Mouse (Mus musculus) limb, embryonic 14.5 days (tissue): ENCODE measurements around the gene Tlk2. TPM values are rescaled to one million over a fixed set of nuclear protein-coding genes. Genes with fewer than 3 reads are reported as not detected.

Source experiments
- ATAC-seq: fragments of 200-750 bp; cut with Nextera tagmentation; 2 replicates; pipeline ENCODE4 v1.8.0; 2017; ENCODE audit warnings: low read depth, moderate number of reproducible peaks, moderate TSS enrichment; ENCODE audit not compliant: low FRiP score
- DNase-seq: peaks from one replicate; pipeline ENCODE4 v3.0.0-alpha.2; 2015; ENCODE audit warnings: low spot score
- H3K27ac ChIP-seq: fragments of 300-500 bp; sonication (generic); replicated peaks from 2 replicates; pipeline ENCODE4 v1.5.1; 2014; ENCODE audit warnings: low read depth, mild to moderate bottlenecking, low read length, moderate library complexity, mixed read lengths
- H3K27me3 ChIP-seq: fragments of 300-500 bp; sonication (generic); 2 replicates; pipeline ENCODE4 v1.6.1; 2014; ENCODE audit warnings: low read length, mixed read lengths; ENCODE audit not compliant: control insufficient read depth, insufficient read depth
- H3K36me3 ChIP-seq: fragments of 300-500 bp; sonication (generic); 2 replicates; pipeline ENCODE4 v1.6.1; 2014; ENCODE audit warnings: mild to moderate bottlenecking, low read length, moderate library complexity, mixed read lengths; ENCODE audit not compliant: control insufficient read depth, insufficient read depth
- H3K4me1 ChIP-seq: fragments of 300-500 bp; sonication (generic); 2 replicates; pipeline ENCODE4 v1.6.1; 2014; ENCODE audit warnings: antibody characterized with exemption, low read length, mixed read lengths; ENCODE audit not compliant: control insufficient read depth, insufficient read depth
- H3K4me2 ChIP-seq: fragments of 300-500 bp; sonication (generic); replicated peaks from 2 replicates; pipeline ENCODE4 v1.6.1; 2014; ENCODE audit warnings: low read depth, mild to moderate bottlenecking, low read length, moderate library complexity; ENCODE audit not compliant: severe bottlenecking
- H3K4me3 ChIP-seq: fragments of 300-500 bp; sonication (generic); replicated peaks from 2 replicates; pipeline ENCODE4 v1.5.1; 2014; ENCODE audit warnings: low read length
- H3K9ac ChIP-seq: fragments of 300-500 bp; sonication (generic); 2 replicates; pipeline ENCODE4 v1.6.1; 2014; ENCODE audit warnings: mild to moderate bottlenecking, low read depth, low read length, moderate library complexity; ENCODE audit not compliant: severe bottlenecking
- H3K9me3 ChIP-seq: fragments of 300-500 bp; sonication (generic); 2 replicates; pipeline ENCODE4 v1.6.1; 2016; ENCODE audit warnings: low read length; ENCODE audit not compliant: control insufficient read depth
- POLR2A ChIP-seq: fragments of 200-500 bp; IDR thresholded peaks from 2 replicates; pipeline ENCODE4 v1.8.0; 2012; ENCODE audit warnings: inconsistent platforms, mild to moderate bottlenecking, moderate library complexity, borderline replicate concordance; ENCODE audit not compliant: insufficient read depth, insufficient read length; ENCODE audit errors: extremely low read depth
- WGBS: fragments of 180-500 bp; shearing (Covaris S2); extraction: QIAGEN DNeasy Blood & Tissue Kit; methylation state at CpG from one replicate; pipeline ENCODE4 v1.1.7; 2014; 5-methylcytosine and 5-hydroxymethylcytosine counted together
- polyA plus RNA-seq, 2 experiments: library from polyadenylated mRNA; depleted of rRNA in 1 of 2; stranded (reverse) in 1 of 2; unstranded in 1 of 2; fragments of >200 nt; fragmentation: Nextera tagmentation in 1 of 2; extraction: Ambion mirVana in 1 of 2; gene quantifications; 2 replicates each; pipeline versions ENCODE4 v1.2.1 to v1.2.3; 2012 to 2014

Tlk2 gene
- polyA plus RNA-seq, 2 experiments: 27.8 to 49.9 TPM

DNA sequence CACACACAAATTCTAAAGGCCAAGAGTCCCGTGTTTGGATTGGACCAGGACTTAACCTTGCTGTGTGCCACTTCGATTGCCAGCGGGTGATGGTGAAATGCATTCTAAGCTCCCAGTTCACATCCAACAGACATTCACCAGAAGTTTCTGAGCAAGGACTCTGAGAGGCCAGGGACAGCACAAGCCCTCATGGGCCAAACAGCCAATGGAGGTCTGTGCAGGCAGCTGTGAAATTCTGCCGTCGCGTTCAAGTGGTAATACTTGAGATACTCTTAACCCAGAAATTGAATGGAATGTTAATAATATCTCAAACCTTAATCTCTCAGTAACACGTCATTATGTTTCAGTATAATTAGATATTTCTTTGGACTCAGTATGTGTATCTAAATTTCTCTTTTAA, 131.6 kb downstream of the Tlk2 start:
- WGBS: 91% methylated on average over 7 of the region's 7 CpGs
- H3K27ac ChIP-seq: peak overlapping the region; percentile 26; the same call in 1 of the 2 replicates
- peaks cover 23% of the 10 kb centered on the region for H3K36me3 ChIP-seq
- no peak for TF ChIP-seq POLR2A
- H3K9me3 ChIP-seq: no peaks in the 10 kb centered on the region
- DNase-seq (no peak), ATAC-seq (no peak)
- no peak overlapping the region for H3K4me2 ChIP-seq
- H3K4me1 ChIP-seq: peaks cover 38% of the 10 kb centered on the region
- no peak overlapping the region for H3K4me3 ChIP-seq
- H3K9ac ChIP-seq: no peak overlapping the region
- no peaks in the 10 kb centered on the region for H3K27me3 ChIP-seq

DNA sequence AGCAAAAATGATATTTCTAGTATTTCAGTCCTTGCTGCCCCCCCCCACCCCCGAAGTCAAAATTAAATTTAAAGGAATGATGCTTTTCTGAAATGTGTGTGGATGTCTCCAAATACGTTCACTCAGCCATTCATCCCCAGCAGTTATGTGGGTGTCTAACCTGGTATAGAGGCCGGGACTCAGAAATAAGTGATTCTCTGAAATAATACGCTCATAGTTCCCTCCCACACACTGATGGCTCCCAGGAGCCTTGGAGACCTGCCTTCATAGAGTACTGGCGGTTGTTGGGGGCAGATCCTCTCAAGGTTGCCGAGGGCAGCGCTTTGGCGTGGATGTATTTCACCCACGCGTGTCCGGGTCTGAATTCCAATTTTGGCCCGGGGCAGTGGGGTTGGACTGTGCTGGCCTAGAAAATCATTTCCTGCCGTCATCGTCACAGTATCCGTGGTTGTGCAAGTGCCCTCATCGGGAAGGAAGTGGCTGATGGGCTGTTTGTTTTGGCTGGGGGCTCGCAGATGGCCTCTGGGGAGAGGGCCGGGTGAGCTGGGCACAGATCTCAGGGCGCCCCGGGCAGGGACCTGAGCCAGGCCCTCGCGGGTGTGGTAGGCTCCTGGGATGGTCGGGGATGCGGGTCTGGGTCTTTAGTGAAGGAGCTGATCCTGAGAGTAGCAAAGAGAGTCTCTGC, 132.8 kb downstream of the Tlk2 start:
- Histone ChIP-seq H3K27me3 (no peaks in the 10 kb centered on the region), H3K4me3 (no peak overlapping the region), H3K27ac (peak overlapping the region; percentile 66; the same call in 1 of the 2 replicates), H3K9me3 (no peaks in the 10 kb centered on the region), H3K36me3 (peaks cover 18% of the 10 kb centered on the region), H3K4me2 (0 out of 2 replicates have a peak overlapping the region, but pooled peaks have one; percentile 17), H3K4me1 (peaks cover 43% of the 10 kb centered on the region), H3K9ac (0 out of 2 replicates have a peak overlapping the region, but pooled peaks have one; percentile 16)
- WGBS: 58% methylated on average over 24 of the region's 24 CpGs
- TF ChIP-seq POLR2A: no peak
- DNase-seq (no peak), ATAC-seq (no peak)

DNA sequence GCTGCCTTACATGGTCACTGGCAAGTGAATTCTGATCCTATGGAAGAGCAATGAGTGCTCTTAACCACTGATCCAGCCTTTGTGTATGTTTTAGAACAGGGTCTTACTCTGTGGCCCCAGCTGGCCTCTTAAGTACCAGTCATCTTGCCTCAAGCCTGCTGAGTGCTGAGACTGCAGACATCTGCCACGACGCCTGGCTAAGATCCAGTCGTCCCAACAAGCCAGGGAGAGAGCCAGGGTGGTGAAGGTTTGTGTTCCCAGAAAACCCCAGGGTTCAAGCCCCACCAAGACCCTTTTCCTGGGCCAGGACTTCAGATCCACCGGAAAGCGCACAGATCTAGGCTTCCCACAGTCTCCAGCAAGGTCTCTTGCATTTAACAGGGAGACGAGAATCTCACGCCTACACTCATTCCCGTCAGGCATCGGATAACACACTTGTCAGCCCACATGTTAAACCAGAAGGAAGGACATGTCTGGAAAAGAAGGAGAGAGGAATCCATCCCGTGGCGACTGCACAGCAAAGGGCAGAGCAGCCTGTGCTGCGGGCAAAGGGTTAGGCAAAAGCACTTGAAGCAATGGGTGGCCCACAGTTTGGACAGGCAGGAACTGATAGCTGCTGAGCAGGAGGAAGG, 133.8 kb downstream of the Tlk2 start:
- no peak for DNase-seq
- no peak overlapping the region for H3K4me2 ChIP-seq
- peaks cover 9% of the 10 kb centered on the region; the same call in 1 of the 2 replicates for H3K36me3 ChIP-seq
- 13% methylated on average over 12 of the region's 12 CpGs for WGBS
- ATAC-seq: no peak
- H3K27me3 ChIP-seq: no peaks in the 10 kb centered on the region
- TF ChIP-seq POLR2A: no peak
- peaks cover 43% of the 10 kb centered on the region for H3K4me1 ChIP-seq
- H3K4me3 ChIP-seq: no peak overlapping the region
- H3K27ac ChIP-seq: peak overlapping the region; percentile 66
- no peak overlapping the region for H3K9ac ChIP-seq
- H3K9me3 ChIP-seq: no peaks in the 10 kb centered on the region

DNA sequence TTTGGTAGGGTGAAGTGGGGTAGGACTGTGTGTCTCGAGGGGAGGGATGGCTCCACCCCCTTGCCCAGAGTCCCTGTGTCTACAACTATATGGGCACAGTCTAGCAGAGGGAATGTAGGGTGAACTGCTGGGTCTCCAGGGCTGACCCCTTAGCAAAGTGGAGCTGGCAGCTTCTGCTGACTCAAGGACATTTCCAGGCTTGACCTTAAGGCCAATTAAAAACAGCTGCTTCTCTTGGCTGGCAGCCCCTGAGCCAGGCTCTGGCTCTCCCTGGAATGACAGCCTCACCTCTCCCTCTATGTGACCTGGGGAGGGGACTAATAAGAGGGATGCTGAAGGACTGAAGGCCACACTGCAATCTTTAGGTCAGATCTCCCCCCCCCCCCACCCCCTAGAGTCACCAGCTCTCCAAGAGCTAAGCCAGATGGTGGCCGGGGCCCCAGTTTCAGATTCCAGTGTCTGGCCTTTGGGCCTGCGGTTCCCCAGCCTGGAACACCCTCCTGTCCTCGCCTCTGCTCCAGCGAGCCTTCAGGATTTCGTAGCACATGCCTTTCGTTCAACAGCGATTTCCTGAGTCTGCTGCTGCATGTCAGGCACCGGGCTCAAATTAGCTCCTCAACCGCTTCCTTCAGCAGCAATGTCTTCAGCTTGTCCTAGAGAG, 134.5 kb downstream of the Tlk2 start:
- DNase-seq: no peak
- Histone ChIP-seq H3K4me1 (peaks cover 43% of the 10 kb centered on the region), H3K4me2 (no peak overlapping the region)

DNA sequence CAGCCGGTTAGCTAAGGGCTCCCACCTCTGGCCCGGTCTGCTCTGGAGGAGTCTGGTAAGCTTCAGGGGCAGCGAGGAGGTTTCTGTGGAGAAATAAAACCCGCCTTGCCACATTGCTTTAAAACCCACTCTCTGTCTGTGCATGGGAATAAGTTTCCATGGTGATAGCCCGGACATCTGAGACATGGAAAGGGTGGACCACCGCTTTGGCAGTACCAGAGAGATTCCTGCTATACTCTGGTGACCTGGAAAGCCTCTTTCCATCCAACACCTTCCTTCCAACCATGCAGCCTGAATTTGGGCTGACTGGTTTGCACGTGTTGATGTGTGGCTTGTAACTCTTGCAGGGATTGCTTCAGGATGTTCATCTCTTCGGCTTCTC, 135.0 kb downstream of the Tlk2 start:
- H3K4me1 ChIP-seq: peaks cover 43% of the 10 kb centered on the region
- WGBS: 28% methylated on average over 8 of the region's 8 CpGs
- TF ChIP-seq POLR2A: no peak
- ATAC-seq (no peak), DNase-seq (no peak)
- no peaks in the 10 kb centered on the region for H3K9me3 ChIP-seq
- no peaks in the 10 kb centered on the region for H3K27me3 ChIP-seq
- no peak overlapping the region for H3K4me2 ChIP-seq
- H3K36me3 ChIP-seq: peaks cover 7% of the 10 kb centered on the region; the same call in 1 of the 2 replicates
- no peak overlapping the region for H3K9ac ChIP-seq
- no peak overlapping the region for H3K4me3 ChIP-seq
- peak overlapping the region; percentile 66 for H3K27ac ChIP-seq

More for the DNA sequence above, 134.5 kb downstream of the Tlk2 start:
- Histone ChIP-seq H3K27me3 (no peaks in the 10 kb centered on the region), H3K27ac (peak overlapping the region; percentile 66), H3K36me3 (peaks cover 7% of the 10 kb centered on the region; the same call in 1 of the 2 replicates), H3K4me3 (no peak overlapping the region), H3K9ac (no peak overlapping the region), H3K9me3 (no peaks in the 10 kb centered on the region)
- no peak for TF ChIP-seq POLR2A
- 15% methylated on average over 10 of the region's 10 CpGs for WGBS
- 0 out of 2 replicates have a peak, but pooled peaks have one; percentile 51 for ATAC-seq
